Mouse (Mus musculus): Measurements from ENCODE around the gene Unk. TPM values are rescaled to one million over a fixed set of nuclear protein-coding genes. Genes with fewer than 3 reads are reported as not detected.
"Not testable (repeated sequence)": the region's sequence is repeated elsewhere in the genome, so short reads cannot be mapped to it uniquely, and the experiment has no call there.

The Unk gene
- total and polyA plus RNA-seq, 2 experiments from 2014 or later, result 26.7 to 55.1 TPM

GRCm38 (mm10) chr11:116012262-116012947 is 17.7 kb upstream of the Unk start, which contains the start of gene Galk1:
Galk1 (minus strand) TSS chr11:116012719.
- Histone ChIP-seq H3K27ac (ENCODE audit: low read depth, low read length) (peak within 1 kb of the TSS; percentile 60), H3K4me1 (ENCODE audit: insufficient read depth, low read length) (0 out of 2 replicates have a peak, but pooled peaks cover 8% of the 10 kb centered on the region), H3K36me3 (ENCODE audit: insufficient read depth, low read length) (peaks cover 4% of the 10 kb centered on the region; the same call in 1 of the 2 replicates), H3K27me3 (ENCODE audit: insufficient read depth, low read length) (no peaks in the 10 kb centered on the region), H3K4me2 (ENCODE audit: low read depth, low read length, poor library complexity, severe bottlenecking) (peak within 1 kb of the TSS; percentile 88), H3K9me3 (ENCODE audit: low read length) (no peaks in the 10 kb centered on the region), H3K4me3 (ENCODE audit: low read depth, low read length) (peak within 1 kb of the TSS; percentile 61), H3K9ac (replicated peaks; ENCODE audit: low read length, poor library complexity, severe bottlenecking) (peak within 1 kb of the TSS; percentile 68)
- DNase-seq (ENCODE audit: low spot score) (peak; percentile 84), ATAC-seq (ENCODE audit: low FRiP score) (peak; percentile 63)
- no peak for TF ChIP-seq CTCF (IDR thresholded peaks at IDR 0.05)
- under 1% methylated on average over 54 of the region's 55 CpGs for WGBS

DNA sequence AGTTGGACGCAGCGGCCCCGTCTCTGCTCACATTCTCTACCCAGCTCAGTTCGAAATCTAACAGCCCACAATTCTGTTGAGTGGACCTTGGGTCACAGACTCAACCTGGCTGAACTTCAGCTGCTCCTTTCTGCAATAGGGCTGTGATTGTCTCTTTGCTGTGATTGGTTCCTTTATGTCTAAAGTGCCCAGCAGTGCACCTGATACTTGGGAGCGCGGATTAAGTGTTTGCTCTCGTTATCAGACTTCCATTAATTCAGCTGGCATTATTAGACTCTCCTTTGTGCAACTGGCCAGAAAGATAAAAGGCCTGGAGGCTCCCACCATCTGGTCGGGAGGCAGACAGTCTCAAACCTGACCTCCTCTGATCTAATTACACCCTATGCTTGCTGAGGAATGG is 15.3 kb upstream of the Unk start:
- H3K27me3 ChIP-seq (ENCODE audit: insufficient read depth, low read length), result no peaks in the 10 kb centered on the region
- H3K4me1 ChIP-seq (ENCODE audit: insufficient read depth, low read length), result 0 out of 2 replicates have a peak, but pooled peaks cover 8% of the 10 kb centered on the region
- H3K4me3 ChIP-seq (ENCODE audit: low read depth, low read length), result no peak overlapping the region
- H3K9ac ChIP-seq (replicated peaks; ENCODE audit: low read length, poor library complexity, severe bottlenecking), result no peak overlapping the region
- DNase-seq (ENCODE audit: low spot score) (no peak), ATAC-seq (ENCODE audit: low FRiP score) (no peak)
- 56% methylated on average over 8 of the region's 8 CpGs for WGBS
- no peaks in the 10 kb centered on the region for H3K9me3 ChIP-seq (ENCODE audit: low read length)
- H3K4me2 ChIP-seq (ENCODE audit: low read depth, low read length, poor library complexity, severe bottlenecking), result no peak overlapping the region
- H3K36me3 ChIP-seq (ENCODE audit: insufficient read depth, low read length), result no peaks in the 10 kb centered on the region
- no peak overlapping the region for H3K27ac ChIP-seq (ENCODE audit: low read depth, low read length)
- TF ChIP-seq CTCF (IDR thresholded peaks at IDR 0.05), result no peak

GRCm38 (mm10) chr11:116018106-116018505 is 12.0 kb upstream of the Unk start:
- WGBS, result 32% methylated on average over 6 of the region's 6 CpGs
- DNase-seq (ENCODE audit: low spot score) (peak; percentile 64), ATAC-seq (ENCODE audit: low FRiP score) (0 out of 2 replicates have a peak, but pooled peaks have one; percentile 20)
- TF ChIP-seq CTCF (IDR thresholded peaks at IDR 0.05), result peak; percentile 60
- H3K4me3 ChIP-seq (ENCODE audit: low read depth, low read length), result no peak overlapping the region
- H3K27me3 ChIP-seq (ENCODE audit: insufficient read depth, low read length), result no peaks in the 10 kb centered on the region
- no peak overlapping the region for H3K4me2 ChIP-seq (ENCODE audit: low read depth, low read length, poor library complexity, severe bottlenecking)
- no peak overlapping the region for H3K9ac ChIP-seq (replicated peaks; ENCODE audit: low read length, poor library complexity, severe bottlenecking)
- 0 out of 2 replicates have a peak, but pooled peaks cover 6% of the 10 kb centered on the region for H3K4me1 ChIP-seq (ENCODE audit: insufficient read depth, low read length)
- no peaks in the 10 kb centered on the region for H3K9me3 ChIP-seq (ENCODE audit: low read length)
- no peak overlapping the region for H3K27ac ChIP-seq (ENCODE audit: low read depth, low read length)
- peaks cover 3% of the 10 kb centered on the region; the same call in 1 of the 2 replicates for H3K36me3 ChIP-seq (ENCODE audit: insufficient read depth, low read length)

GRCm38 (mm10) chr11:116018867-116019266 is 11.3 kb upstream of the Unk start:
- not testable (repeated sequence) for H3K9me3 ChIP-seq (ENCODE audit: low read length); H3K4me1 ChIP-seq (ENCODE audit: insufficient read depth, low read length); H3K9ac ChIP-seq (replicated peaks; ENCODE audit: low read length, poor library complexity, severe bottlenecking); ATAC-seq (ENCODE audit: low FRiP score); H3K36me3 ChIP-seq (ENCODE audit: insufficient read depth, low read length); H3K4me2 ChIP-seq (ENCODE audit: low read depth, low read length, poor library complexity, severe bottlenecking); H3K27ac ChIP-seq (ENCODE audit: low read depth, low read length); DNase-seq (ENCODE audit: low spot score); H3K27me3 ChIP-seq (ENCODE audit: insufficient read depth, low read length); H3K4me3 ChIP-seq (ENCODE audit: low read depth, low read length)
- 93% methylated on average over 4 of the region's 4 CpGs for WGBS

GRCm38 (mm10) chr11:116019360-116019791 is 10.7 kb upstream of the Unk start:
- Histone ChIP-seq H3K4me3 (ENCODE audit: low read depth, low read length) (no peak overlapping the region), H3K4me1 (ENCODE audit: insufficient read depth, low read length) (0 out of 2 replicates have a peak, but pooled peaks cover 4% of the 10 kb centered on the region), H3K27me3 (ENCODE audit: insufficient read depth, low read length) (no peaks in the 10 kb centered on the region), H3K4me2 (ENCODE audit: low read depth, low read length, poor library complexity, severe bottlenecking) (no peak overlapping the region), H3K9ac (replicated peaks; ENCODE audit: low read length, poor library complexity, severe bottlenecking) (no peak overlapping the region), H3K27ac (ENCODE audit: low read depth, low read length) (no peak overlapping the region), H3K9me3 (ENCODE audit: low read length) (no peaks in the 10 kb centered on the region), H3K36me3 (ENCODE audit: insufficient read depth, low read length) (peaks cover 3% of the 10 kb centered on the region; the same call in 1 of the 2 replicates)
- no peak for TF ChIP-seq CTCF (IDR thresholded peaks at IDR 0.05)
- WGBS, result 67% methylated on average over 1 of the region's 1 CpGs
- DNase-seq (ENCODE audit: low spot score), result no peak
- no peak for ATAC-seq (ENCODE audit: low FRiP score)

- Histone ChIP-seq H3K9ac (replicated peaks; ENCODE audit: low read length, poor library complexity, severe bottlenecking) (no peak overlapping the region), H3K4me2 (ENCODE audit: low read depth, low read length, poor library complexity, severe bottlenecking) (no peak overlapping the region), H3K4me1 (ENCODE audit: insufficient read depth, low read length) (0 out of 2 replicates have a peak, but pooled peaks cover 4% of the 10 kb centered on the region), H3K9me3 (ENCODE audit: low read length) (no peaks in the 10 kb centered on the region), H3K4me3 (ENCODE audit: low read depth, low read length) (no peak overlapping the region), H3K36me3 (ENCODE audit: insufficient read depth, low read length) (peaks cover 3% of the 10 kb centered on the region; the same call in 1 of the 2 replicates), H3K27ac (ENCODE audit: low read depth, low read length) (no peak overlapping the region), H3K27me3 (ENCODE audit: insufficient read depth, low read length) (no peaks in the 10 kb centered on the region)
- 82% methylated on average over 2 of the region's 2 CpGs for WGBS
- TF ChIP-seq CTCF (IDR thresholded peaks at IDR 0.05), result no peak
- no peak for DNase-seq (ENCODE audit: low spot score)
- ATAC-seq (ENCODE audit: low FRiP score), result no peak
Observed at GRCm38 (mm10) chr11:116019976-116020411, 10.1 kb upstream of the Unk start.
